Mouse (Mus musculus) heart, postnatal 0 days (tissue): ENCODE results near the gene Bri3.

ENCODE experiments used
- CTCF ChIP-seq: IDR thresholded peaks from 2 replicates; pipeline ENCODE4 v1.5.1; 2016; ENCODE audit warnings: antibody characterized with exemption, control low read depth, low read depth
- EP300 ChIP-seq: IDR thresholded peaks from 2 replicates; pipeline ENCODE4 v1.6.1; 2016; ENCODE audit warnings: antibody characterized with exemption, low read depth

- TF ChIP-seq CTCF (no peak), EP300 (no peak)
Measured at GRCm38 (mm10) chr5:144259228-144259627, 15.0 kb downstream of the Bri3 start.
